Mouse (Mus musculus): Measurements from ENCODE around the gene Osbpl7. TPM values are rescaled to one million over a fixed set of nuclear protein-coding genes. Genes with fewer than 3 reads are reported as not detected.

The Osbpl7 gene
- total and polyA plus RNA-seq, 3 experiments: 7.4 to 24.4 (median 17.6) TPM

- no peak overlapping the region for H3K4me3 ChIP-seq (replicated peaks in 1 of 3; ENCODE audit: low read depth in 2 of 3, low read length in 2 of 3, poor library complexity in 1 of 3)
- no peak overlapping the region for H3K27ac ChIP-seq (ENCODE audit: insufficient read depth, low read depth)
- no peaks in the 10 kb centered on the region for H3K9me3 ChIP-seq (replicated peaks; ENCODE audit: low read length)
- dilution Hi-C loops (cut with MboI; ENCODE audit: extremely low pct_ligation_motif_present, extremely low pct_unique_long_range_greater_than_20kb, low sequenced_read_pairs) (no loop called here), in situ Hi-C loops (cut with MboI; ENCODE audit: low pct_ligation_motif_present, low pct_unique_long_range_greater_than_20kb, low sequenced_read_pairs) (no loop called here)
- H3K36me3 ChIP-seq (replicated peaks in 1 of 2; ENCODE audit: control insufficient read depth in 1 of 2, insufficient read depth in 1 of 2, low read length in 1 of 2): peaks cover 1 to 45% of the 10 kb centered on the region in 2 experiments
- no peaks in the 10 kb centered on the region for H3K27me3 ChIP-seq (replicated peaks)
- H3K79me2 ChIP-seq (replicated peaks; ENCODE audit: control insufficient read depth, extremely low read depth, insufficient read depth, poor library complexity, severe bottlenecking): peaks cover 24% of the 10 kb centered on the region
- TF ChIP-seq RCOR1 (conservative IDR thresholded peaks at IDR 0.05; ENCODE audit: low read depth, low read length) (no peak), SMC3 (IDR thresholded peaks at IDR 0.05; ENCODE audit: low read depth, low read length) (no peak), EP300 (IDR thresholded peaks at IDR 0.05; ENCODE audit: low read length) (no peak), USF1 (IDR thresholded peaks at IDR 0.05; ENCODE audit: low read depth, low read length) (no peak), JUND (conservative IDR thresholded peaks at IDR 0.05; ENCODE audit: low read depth, low read length) (no peak), IRF4 (IDR thresholded peaks at IDR 0.05; ENCODE audit: low read depth, low read length) (no peak), NELFE (IDR thresholded peaks at IDR 0.05; ENCODE audit: low read depth, low read length) (no peak), TBP (conservative IDR thresholded peaks at IDR 0.05; ENCODE audit: low read depth, low read length) (no peak), ETS1 (conservative IDR thresholded peaks at IDR 0.05; ENCODE audit: low read depth, low read length) (no peak), MAZ (IDR thresholded peaks at IDR 0.05; ENCODE audit: low read depth, low read length) (no peak), TCF12 (IDR thresholded peaks at IDR 0.05; ENCODE audit: low read depth, low read length) (no peak), POLR2A (IDR thresholded peaks at IDR 0.05; ENCODE audit: low read depth, low read length) (no peak), POLR2AphosphoS2 (IDR thresholded peaks at IDR 0.05; ENCODE audit: low read depth, low read length) (no peak), NRF1 (IDR thresholded peaks at IDR 0.05; ENCODE audit: low read depth, low read length) (no peak), MAX (IDR thresholded peaks at IDR 0.05; ENCODE audit: low read length) (no peak), ZC3H11A (IDR thresholded peaks at IDR 0.05; ENCODE audit: low read depth, low read length) (no peak), CHD1 (IDR thresholded peaks at IDR 0.05; ENCODE audit: low read depth, low read length) (no peak), MXI1 (IDR thresholded peaks at IDR 0.05; ENCODE audit: low read depth, low read length) (no peak), GABPA (IDR thresholded peaks at IDR 0.05; ENCODE audit: insufficient replicate concordance, low read depth, low read length) (no peak)
- no peak for DNase-seq (ENCODE audit: extremely low read depth)
- no peak overlapping the region for H3K4me2 ChIP-seq (ENCODE audit: insufficient read depth, low read depth, poor library complexity, severe bottlenecking)
- H3K4me1 ChIP-seq (ENCODE audit: control insufficient read depth in 1 of 2, insufficient read depth in 2 of 2): peaks cover 4 to 23% of the 10 kb centered on the region in 2 experiments; a peak in 3 of 4 replicates
- H3K9ac ChIP-seq (ENCODE audit: insufficient read depth, low read depth): no peak overlapping the region
These were observed 11.5 kb upstream of the Osbpl7 start for GRCm38 (mm10) chr11:97038881-97039280.

GRCm38 (mm10) chr11:97040301-97041021 lies 10.0 kb upstream of the Osbpl7 start:
- Histone ChIP-seq H3K27me3 (replicated peaks) (no peaks in the 10 kb centered on the region), H3K4me1 (ENCODE audit: control insufficient read depth in 1 of 2, insufficient read depth in 2 of 2) (peaks cover 4 to 23% of the 10 kb centered on the region in 2 experiments; a peak in 3 of 4 replicates), H3K27ac (ENCODE audit: insufficient read depth, low read depth) (no peak overlapping the region), H3K4me3 (replicated peaks in 1 of 3; ENCODE audit: low read depth in 2 of 3, low read length in 2 of 3, poor library complexity in 1 of 3) (peak overlapping the region in 1 of 3 experiments; percentile 66), H3K36me3 (replicated peaks in 1 of 2; ENCODE audit: control insufficient read depth in 1 of 2, insufficient read depth in 1 of 2, low read length in 1 of 2) (peaks cover 12 to 46% of the 10 kb centered on the region in 2 experiments), H3K4me2 (ENCODE audit: insufficient read depth, low read depth, poor library complexity, severe bottlenecking) (peak overlapping the region; percentile 99), H3K9ac (ENCODE audit: insufficient read depth, low read depth) (peak overlapping the region; percentile 57; the same call in 1 of the 2 replicates), H3K79me2 (replicated peaks; ENCODE audit: control insufficient read depth, extremely low read depth, insufficient read depth, poor library complexity, severe bottlenecking) (peaks cover 30% of the 10 kb centered on the region), H3K9me3 (replicated peaks; ENCODE audit: low read length) (peaks cover under 1% of the 10 kb centered on the region)
- TF ChIP-seq TBP (conservative IDR thresholded peaks at IDR 0.05; ENCODE audit: low read depth, low read length) (no peak), NELFE (IDR thresholded peaks at IDR 0.05; ENCODE audit: low read depth, low read length) (0 out of 2 replicates have a peak, but pooled peaks have one; percentile 15)
- dilution Hi-C loops (cut with MboI; ENCODE audit: extremely low pct_ligation_motif_present, extremely low pct_unique_long_range_greater_than_20kb, low sequenced_read_pairs) (no loop called here), in situ Hi-C loops (cut with MboI; ENCODE audit: low pct_ligation_motif_present, low pct_unique_long_range_greater_than_20kb, low sequenced_read_pairs) (no loop called here)
- no peak for DNase-seq (ENCODE audit: extremely low read depth)

All from CH12.LX (cell line).